Mouse (Mus musculus): ENCODE measurements around the gene Slc44a1.

Slc44a1 gene

GRCm38 (mm10) chr4:53539929-53540328 is 99.7 kb downstream of the Slc44a1 start:
- DNase-seq, result no peak

GRCm38 (mm10) chr4:53543421-53543820 is 103.2 kb downstream of the Slc44a1 start:
- no peak for DNase-seq

GRCm38 (mm10) chr4:53544889-53545288 is 104.7 kb downstream of the Slc44a1 start:
- no peak for DNase-seq

GRCm38 (mm10) chr4:53547381-53547780 is 107.2 kb downstream of the Slc44a1 start:
- peak in 1 of 2 experiments; percentile 31 for DNase-seq

GRCm38 (mm10) chr4:53549375-53549774 is 109.2 kb downstream of the Slc44a1 start:
- no peak for DNase-seq

GRCm38 (mm10) chr4:53564618-53565017 is 124.4 kb downstream of the Slc44a1 start:
- no peak for DNase-seq

- DNase-seq, result no peak
Observed at GRCm38 (mm10) chr4:53567065-53567464, 126.9 kb downstream of the Slc44a1 start.

- DNase-seq, result no peak
Observed at GRCm38 (mm10) chr4:53575558-53575957, 135.3 kb downstream of the Slc44a1 start.

- DNase-seq, result no peak
Observed at GRCm38 (mm10) chr4:53587676-53588075, 147.5 kb downstream of the Slc44a1 start.

GRCm38 (mm10) chr4:53588936-53589335 is 148.7 kb downstream of the Slc44a1 start:
- DNase-seq, result no peak

- DNase-seq, result no peak
Observed at GRCm38 (mm10) chr4:53589466-53589865, 149.3 kb downstream of the Slc44a1 start.

- no peak for DNase-seq
Observed at GRCm38 (mm10) chr4:53590163-53590562, 149.9 kb downstream of the Slc44a1 start.

GRCm38 (mm10) chr4:53590691-53591447 is 150.7 kb downstream of the Slc44a1 start:
- DNase-seq, result no peak

GRCm38 (mm10) chr4:53591536-53591935 is 151.3 kb downstream of the Slc44a1 start:
- no peak for DNase-seq

GRCm38 (mm10) chr4:53591941-53592340 is 151.7 kb downstream of the Slc44a1 start:
- DNase-seq, result no peak

GRCm38 (mm10) chr4:53592386-53592785 is 152.2 kb downstream of the Slc44a1 start:
- peak; percentile 31 to 56 for DNase-seq

GRCm38 (mm10) chr4:53594204-53594603 is 154.0 kb downstream of the Slc44a1 start:
- peak; percentile 29 to 67 for DNase-seq

GRCm38 (mm10) chr4:53595246-53596062 is 155.2 kb downstream of the Slc44a1 start:
- DNase-seq, result no peak

- DNase-seq, result peak in 1 of 2 experiments; percentile 30
Observed at GRCm38 (mm10) chr4:53596063-53596895, 156.1 kb downstream of the Slc44a1 start.

GRCm38 (mm10) chr4:53600462-53600861 is 160.2 kb downstream of the Slc44a1 start:
- no peak for DNase-seq

- DNase-seq, result no peak
Observed at GRCm38 (mm10) chr4:53614576-53615225, 174.5 kb downstream of the Slc44a1 start.

- no peak for DNase-seq
Observed at GRCm38 (mm10) chr4:53617968-53618367, 177.8 kb downstream of the Slc44a1 start.

Data from lung, postnatal 4 days (tissue).